Mouse (Mus musculus): Measurements from ENCODE around the gene Pik3cg.

DNA sequence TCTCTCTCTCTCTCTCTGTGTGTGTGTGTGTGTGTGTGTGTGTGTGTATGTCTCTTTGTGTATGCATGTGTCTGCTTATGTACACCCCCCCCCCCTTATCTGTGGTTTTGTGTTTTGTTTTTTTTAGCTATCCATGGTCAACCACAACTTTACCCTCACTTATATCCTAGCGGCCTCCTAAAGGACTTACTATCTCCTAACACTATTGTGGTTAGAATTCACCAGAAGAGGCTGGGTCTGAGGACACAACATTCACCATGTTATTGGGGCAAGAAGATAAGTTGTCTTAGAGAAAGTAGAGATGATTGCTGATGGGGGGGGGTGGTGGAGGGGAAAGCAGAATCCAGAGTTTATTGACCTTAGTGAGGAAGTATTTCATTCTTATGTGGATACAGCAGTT is 15.2 kb upstream of the Pik3cg start:
- TF ChIP-seq CTCF (IDR thresholded peaks at IDR 0.05; ENCODE audit: low read depth) = no peak
- no peak for TF ChIP-seq EP300 (IDR thresholded peaks at IDR 0.05; ENCODE audit: low read depth)
